Mouse (Mus musculus) left cerebral cortex, postnatal 25 days (tissue): ENCODE results near the gene Gss. TPM values are rescaled to one million over a fixed set of nuclear protein-coding genes. Genes with fewer than 3 reads are reported as not detected.
"Not testable (repeated sequence)": the region's sequence is repeated elsewhere in the genome, so short reads cannot be mapped to it uniquely, and the experiment has no call there.

ENCODE experiments used
- DNase-seq, 2 experiments: peaks; one replicate each; pipeline ENCODE4 v3.0.0; 2022; ENCODE audit warnings: low spot score in 2 of 2, mixed read lengths in 1 of 2
- intact Hi-C: fragments of 180-260 bp; cut with DNase I; formaldehyde crosslinking; loops from one replicate; pipeline ENCODE4 v1.15.1; 2025
- total RNA-seq, 2 experiments: library from RNA; stranded (reverse); gene quantifications; 2 replicates each; pipeline ENCODE4 v1.2.3; 2021

Gss gene
- total RNA-seq, 2 experiments from 2014 or later: 12.9 to 14.4 TPM

GRCm38 (mm10) chr2:155623996-155624395, 31.4 kb upstream of the Gss start:
- intact Hi-C loops: no loop called here
- DNase-seq: no peak

- intact Hi-C loops: no loop called here
- no peak for DNase-seq
These were observed 30.0 kb upstream of the Gss start for GRCm38 (mm10) chr2:155622606-155623005.

GRCm38 (mm10) chr2:155619817-155620216, 27.2 kb upstream of the Gss start:
- DNase-seq: peak; percentile 80 to 92
- intact Hi-C loops: loop anchor here (1.0 kb wide), 1 partner anchor 104 kb away; no protein-coding TSS in a partner anchor

GRCm38 (mm10) chr2:155616971-155617370, 24.4 kb upstream of the Gss start:
- intact Hi-C loops: no loop called here
- DNase-seq: no peak

GRCm38 (mm10) chr2:155613953-155614352, 21.3 kb upstream of the Gss start:
- no peak for DNase-seq
- intact Hi-C loops: no loop called here

- intact Hi-C loops: no loop called here
- peak in 1 of 2 experiments; percentile 49 for DNase-seq
These were observed 20.7 kb upstream of the Gss start for GRCm38 (mm10) chr2:155613326-155613755.

- no peak for DNase-seq
- intact Hi-C loops: no loop called here
These were observed 19.4 kb upstream of the Gss start for GRCm38 (mm10) chr2:155611834-155612550.

- no peak for DNase-seq
- intact Hi-C loops: no loop called here
These were observed 18.4 kb upstream of the Gss start, which contains the start of gene Myh7b for GRCm38 (mm10) chr2:155610978-155611377. Gene Myh7b (plus strand): TSS chr2:155611212.

- intact Hi-C loops: no loop called here
- DNase-seq: peak in 1 of 2 experiments; percentile 66
These were observed 13.8 kb upstream of the Gss start for GRCm38 (mm10) chr2:155606360-155606759.

- DNase-seq, intact Hi-C loops: not testable (repeated sequence)
These were observed 12.6 kb upstream of the Gss start for GRCm38 (mm10) chr2:155605236-155605589.

- intact Hi-C loops: no loop called here
- no peak for DNase-seq
These were observed 12.1 kb upstream of the Gss start for GRCm38 (mm10) chr2:155604560-155605235.

GRCm38 (mm10) chr2:155603707-155604106, 11.1 kb upstream of the Gss start:
- DNase-seq: no peak
- intact Hi-C loops: no loop called here

GRCm38 (mm10) chr2:155595516-155595915, 2.9 kb upstream of the Gss start:
- intact Hi-C loops: no loop called here
- DNase-seq: no peak

- intact Hi-C loops: loop anchor here (2.0 kb wide), 1 partner anchor 76 kb away; the partner anchor contains the start of gene Acss2
- DNase-seq: no peak
These were observed 259 bp upstream of the Gss start for GRCm38 (mm10) chr2:155592854-155593283.

- peak in 1 of 2 experiments; percentile 14 for DNase-seq
- intact Hi-C loops: loop anchor here (2.0 kb wide), 1 partner anchor 75 kb away; the partner anchor contains the start of gene Acss2
These were observed 934 bp downstream of the Gss start for GRCm38 (mm10) chr2:155591676-155592075.

- no peak for DNase-seq
- intact Hi-C loops: no loop called here
These were observed 1.7 kb downstream of the Gss start for GRCm38 (mm10) chr2:155590876-155591275.

GRCm38 (mm10) chr2:155589521-155589920, 3.1 kb downstream of the Gss start:
- intact Hi-C loops: no loop called here

GRCm38 (mm10) chr2:155588136-155588535, 4.5 kb downstream of the Gss start:
- intact Hi-C loops: no loop called here
- DNase-seq: no peak

More at GRCm38 (mm10) chr2:155589521-155589920, 3.1 kb downstream of the Gss start:
- peak in 1 of 2 experiments; percentile 17 for DNase-seq

- intact Hi-C loops: loop anchor here (2.0 kb wide), 1 partner anchor 69 kb away; the partner anchor contains the start of gene Acss2
- DNase-seq: no peak
These were observed 7.1 kb downstream of the Gss start for GRCm38 (mm10) chr2:155585486-155585885.

GRCm38 (mm10) chr2:155585082-155585481, 7.5 kb downstream of the Gss start:
- intact Hi-C loops: loop anchor here (2.0 kb wide), 1 partner anchor 68 kb away; the partner anchor contains the start of gene Acss2
- DNase-seq: no peak
